Mouse (Mus musculus): Measurements from ENCODE around the gene Zmynd15. TPM values are rescaled to one million over a fixed set of nuclear protein-coding genes. Genes with fewer than 3 reads are reported as not detected.

The Zmynd15 gene
- total RNA-seq, 1 experiment from 2014 or later = 1.5 TPM

- DNase-seq = peak; percentile 67
Measured at GRCm38 (mm10) chr11:70506385-70506784, 47.2 kb downstream of the Zmynd15 start.

- no peak for DNase-seq
Measured at GRCm38 (mm10) chr11:70506962-70507515, 47.8 kb downstream of the Zmynd15 start.

GRCm38 (mm10) chr11:70509753-70510564 lies 50.7 kb downstream of the Zmynd15 start:
- DNase-seq = peak; percentile 23

- no peak for DNase-seq
Measured at GRCm38 (mm10) chr11:70511242-70511641, 52.0 kb downstream of the Zmynd15 start.

- DNase-seq = no peak
Measured at GRCm38 (mm10) chr11:70511825-70512224, 52.6 kb downstream of the Zmynd15 start.

GRCm38 (mm10) chr11:70512709-70513342 lies 53.6 kb downstream of the Zmynd15 start:
- no peak for DNase-seq

GRCm38 (mm10) chr11:70513520-70513919 lies 54.3 kb downstream of the Zmynd15 start:
- DNase-seq = no peak

- no peak for DNase-seq
Measured at GRCm38 (mm10) chr11:70514288-70514687, 55.1 kb downstream of the Zmynd15 start, which contains the start of gene Vmo1. TSS of gene Vmo1 (minus strand) at chr11:70514616.

Small RNA genes lying within 50 kb of the gene (microRNA-seq; reads per million reads assigned to microRNA genes)
- 0.36 to 1.7 reads per million in 2 experiments for gene Mir7115

Other genes with a start within 250 kb of the Zmynd15 start
- 2.4 TPM in 1 of 2 replicates, not detected in the other for gene Slc16a11, start 246.7 kb upstream of the Zmynd15 start, total RNA-seq (2021)
- 3.7 and 4.9 TPM in 2 replicates for gene Slc16a13, start 238.4 kb upstream of the Zmynd15 start, total RNA-seq (2021)
- gene Bcl6b, start 229.6 kb upstream of the Zmynd15 start, total RNA-seq (2021) = 12.2 and 20.5 TPM in 2 replicates
- gene 0610010K14Rik, start 221.5 kb upstream of the Zmynd15 start, total RNA-seq (2021) = 45.8 and 59.1 TPM in 2 replicates
- 7.1 and 7.2 TPM in 2 replicates for gene Gm21988, start 219.6 kb upstream of the Zmynd15 start, total RNA-seq (2021)
- gene Rnasek, start 219.6 kb upstream of the Zmynd15 start, total RNA-seq (2021) = 271 and 305 TPM in 2 replicates
- 1.5 and 1.8 TPM in 2 replicates for gene Alox12, start 204.1 kb upstream of the Zmynd15 start, total RNA-seq (2021)
- gene Alox12e, start 136.8 kb upstream of the Zmynd15 start, total RNA-seq (2021) = not detected in 2 replicates
- gene Alox15, start 107.4 kb upstream of the Zmynd15 start, total RNA-seq (2021) = 2.1 and 2.7 TPM in 2 replicates
- 23.3 and 26.7 TPM in 2 replicates for gene Pelp1, start 49.4 kb upstream of the Zmynd15 start, total RNA-seq (2021)
- gene Arrb2, start 26.8 kb upstream of the Zmynd15 start, total RNA-seq (2021) = 17.1 and 29.9 TPM in 2 replicates
- gene Med11, start 7.5 kb upstream of the Zmynd15 start, total RNA-seq (2021) = 23.0 and 25.4 TPM in 2 replicates
- gene Cxcl16, start 551 bp downstream of the Zmynd15 start, total RNA-seq (2021) = 5.5 and 7.1 TPM in 2 replicates
- not detected in 2 replicates for gene Tm4sf5, start 45.8 kb downstream of the Zmynd15 start, total RNA-seq (2021)
- not detected in 2 replicates for gene Vmo1, start 55.2 kb downstream of the Zmynd15 start, total RNA-seq (2021)
- 1.2 TPM in 1 of 2 replicates, not detected in the other for gene Gltpd2, start 59.8 kb downstream of the Zmynd15 start, total RNA-seq (2021)
- 254 and 270 TPM in 2 replicates for gene Psmb6, start 65.9 kb downstream of the Zmynd15 start, total RNA-seq (2021)
- not detected in 2 replicates for gene Gm40193, start 73.5 kb downstream of the Zmynd15 start, total RNA-seq (2021)
- 8.7 and 14.5 TPM in 2 replicates for gene Pld2, start 80.6 kb downstream of the Zmynd15 start, total RNA-seq (2021)
- 45.7 and 58.9 TPM in 2 replicates for gene Mink1, start 103.4 kb downstream of the Zmynd15 start, total RNA-seq (2021)
- not detected in 2 replicates for gene 4930544D05Rik, start 156.4 kb downstream of the Zmynd15 start, total RNA-seq (2021)
- not detected in 2 replicates for gene Chrne, start 159.8 kb downstream of the Zmynd15 start, total RNA-seq (2021)
- not detected in 2 replicates for gene Gp1ba, start 179.7 kb downstream of the Zmynd15 start, total RNA-seq (2021)
- 92.7 and 106 TPM in 2 replicates for gene Rnf167, start 187.8 kb downstream of the Zmynd15 start, total RNA-seq (2021)
- gene Slc25a11, start 188.0 kb downstream of the Zmynd15 start, total RNA-seq (2021) = 122 and 146 TPM in 2 replicates
- gene Pfn1, start 195.2 kb downstream of the Zmynd15 start, total RNA-seq (2021) = 922 and 959 TPM in 2 replicates
- gene Eno3, start 197.8 kb downstream of the Zmynd15 start, total RNA-seq (2021) = 17.9 and 28.3 TPM in 2 replicates
- gene Spag7, start 210.0 kb downstream of the Zmynd15 start, total RNA-seq (2021) = 88.3 and 97.4 TPM in 2 replicates
- gene Camta2, start 228.7 kb downstream of the Zmynd15 start, total RNA-seq (2021) = 50.2 and 51.3 TPM in 2 replicates
- gene Inca1, start 240.7 kb downstream of the Zmynd15 start, total RNA-seq (2021) = 9.1 and 12.2 TPM in 2 replicates
- 173 and 182 TPM in 2 replicates for gene Kif1c, start 241.1 kb downstream of the Zmynd15 start, total RNA-seq (2021)

All from adrenal gland, postnatal 25 days (tissue).